Mouse (Mus musculus) cerebellum, adult 11 months (tissue): ENCODE measurements at regions not wholly inside any gene's neighbourhood (a gene's known extent, or its start where the extent isn't known, plus 50 kb on each side); places are given as distances from the start of the nearest gene placed in this dataset.

Source experiments
- DNase-seq: peaks from one replicate; pipeline ENCODE4 v3.0.0; 2022

DNA sequence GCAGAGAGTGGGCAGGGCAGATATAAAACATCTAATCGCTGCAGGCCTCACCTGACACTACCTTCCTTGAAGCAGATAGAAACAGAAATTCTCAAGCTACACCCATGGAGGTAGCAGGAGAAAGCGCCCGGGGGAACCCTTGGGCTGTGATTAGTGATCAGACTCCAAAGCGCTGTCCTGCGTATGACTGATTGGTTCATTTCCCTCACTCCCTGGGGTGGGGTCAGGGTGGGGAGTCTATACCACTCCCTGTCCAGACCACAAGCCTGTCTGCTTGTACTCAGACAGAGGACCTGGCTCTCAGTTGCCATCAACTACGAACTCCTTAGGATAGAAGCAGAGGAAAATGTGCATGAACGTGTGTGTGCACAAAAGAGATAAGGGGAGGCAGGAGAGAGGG is 77.7 kb downstream of the Gm826 start:
- DNase-seq = no peak

DNA sequence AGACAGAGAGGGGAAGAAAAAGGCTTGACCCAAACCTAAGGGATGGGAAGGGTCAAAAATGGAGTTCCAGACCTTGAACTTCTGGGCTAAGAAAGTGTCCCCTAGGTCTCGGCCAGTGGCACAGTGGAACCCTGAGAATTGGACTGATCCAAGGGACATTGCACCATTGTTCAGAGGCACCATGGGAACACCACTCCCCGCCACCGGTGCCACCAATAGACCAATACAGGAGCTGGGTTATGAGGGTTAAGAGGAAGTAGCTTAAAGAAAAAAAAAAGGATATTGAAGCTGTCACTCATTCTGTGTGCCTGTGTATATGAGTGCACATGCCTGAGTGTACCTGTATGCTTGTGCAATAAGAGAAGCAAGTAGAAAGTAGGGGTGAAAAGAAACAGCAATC is 83.7 kb downstream of the Gm826 start:
- DNase-seq = no peak

DNA sequence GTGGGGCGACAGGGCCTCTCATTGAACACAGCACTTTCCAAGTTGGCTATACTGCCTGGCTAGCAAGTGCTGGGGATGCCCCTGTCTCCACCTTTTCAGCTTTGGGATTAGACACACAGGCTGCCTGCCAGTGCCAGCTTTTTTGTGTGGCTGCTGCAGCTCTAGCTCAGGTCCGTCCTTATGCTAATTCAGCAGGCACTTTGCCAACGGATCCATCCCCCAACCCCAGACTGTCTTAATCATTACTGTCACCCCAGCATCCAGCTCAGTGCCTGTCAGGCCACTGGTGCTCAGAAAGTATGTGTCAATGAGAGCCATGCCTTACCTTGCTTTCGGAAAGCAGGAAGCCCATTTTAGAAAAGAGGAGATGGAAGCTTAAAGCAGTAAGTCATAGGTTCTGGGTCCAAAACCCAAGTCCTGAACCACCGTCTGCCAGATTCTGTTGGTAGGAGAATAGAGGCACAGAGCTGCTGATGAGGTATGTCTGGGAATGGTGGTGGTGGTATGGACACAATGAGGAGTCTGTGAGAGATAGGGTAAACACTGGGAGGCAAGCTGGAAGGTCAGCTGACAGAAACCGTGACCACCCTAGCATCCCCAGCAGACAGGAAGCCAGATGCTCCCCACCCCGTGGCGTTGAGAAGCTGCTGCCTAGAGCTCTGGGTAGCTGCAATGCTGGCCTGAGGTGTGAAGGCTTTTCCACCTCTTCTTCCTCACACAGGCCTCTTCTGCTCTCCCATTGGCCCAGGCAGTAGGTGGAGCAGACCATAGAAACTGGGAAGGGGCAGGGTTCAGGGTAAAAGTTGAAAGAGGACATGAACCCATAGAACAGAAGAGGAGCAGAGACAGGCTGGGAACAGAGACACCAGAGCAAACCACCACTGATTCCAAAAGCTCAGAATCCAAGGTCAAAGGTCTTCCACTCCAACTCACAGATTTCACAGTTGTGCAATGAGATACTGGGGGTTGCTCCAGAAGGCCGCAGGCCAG is 84.6 kb downstream of the Gm826 start:
- no peak for DNase-seq

DNA sequence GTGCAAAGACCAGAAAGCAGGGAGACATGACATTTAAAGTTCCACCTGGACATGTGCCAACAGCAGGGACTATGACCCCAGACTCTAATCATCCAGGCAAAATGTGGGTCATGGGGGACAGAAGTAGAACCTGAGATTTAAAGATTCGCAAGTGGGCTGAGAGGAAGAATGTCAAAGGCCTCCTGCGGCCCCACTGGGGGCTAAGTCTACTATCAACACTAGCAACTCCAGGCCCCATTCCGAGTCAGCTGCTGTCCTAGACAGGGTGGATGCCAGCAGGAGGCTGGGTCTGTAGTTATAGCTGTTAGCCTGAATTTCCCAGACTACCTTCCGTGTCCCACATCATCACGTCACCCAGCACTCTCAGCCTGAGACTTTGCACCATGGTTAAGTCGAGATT is 86.7 kb downstream of the Gm826 start:
- DNase-seq = no peak

DNA sequence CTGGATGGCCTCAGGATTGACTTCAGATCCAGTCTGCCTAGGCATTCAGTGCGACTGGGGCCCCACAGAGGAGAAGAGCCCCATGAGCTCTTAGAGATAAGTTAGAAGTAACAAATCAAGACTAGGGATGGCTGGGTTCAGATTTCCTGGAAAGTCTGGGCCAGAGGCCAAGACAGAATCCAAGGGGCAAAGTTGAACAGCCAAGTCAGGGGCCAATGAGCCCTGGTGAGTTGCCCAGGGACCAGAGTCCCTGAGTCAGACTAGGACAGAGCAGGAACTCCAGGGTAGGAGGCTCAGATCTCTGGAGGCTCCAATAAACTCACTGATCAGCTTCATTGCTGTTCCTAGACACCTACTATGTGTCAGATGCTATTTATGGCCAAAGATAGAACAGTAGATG is 87.6 kb downstream of the Gm826 start:
- no peak for DNase-seq

DNA sequence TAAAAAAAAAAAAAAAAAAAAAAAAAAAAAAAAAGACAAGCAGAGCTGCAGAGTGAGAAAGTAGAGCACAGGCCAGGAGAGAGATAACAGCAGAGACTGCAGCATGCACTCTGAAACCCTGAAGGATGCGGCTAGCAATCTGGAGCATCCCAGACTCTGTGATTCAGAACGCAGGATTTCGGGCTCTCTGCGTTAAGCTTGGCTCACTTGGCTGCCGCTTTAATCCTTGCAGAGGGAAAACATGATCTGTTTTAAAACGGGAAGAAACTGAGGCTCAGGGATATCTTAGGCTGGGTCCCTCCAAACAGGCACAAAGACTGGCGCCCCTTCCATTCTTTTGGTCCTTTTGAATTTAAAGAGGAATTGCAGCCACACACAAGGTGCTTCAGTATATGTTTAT is 89.1 kb downstream of the Gm826 start:
- DNase-seq = no peak

DNA sequence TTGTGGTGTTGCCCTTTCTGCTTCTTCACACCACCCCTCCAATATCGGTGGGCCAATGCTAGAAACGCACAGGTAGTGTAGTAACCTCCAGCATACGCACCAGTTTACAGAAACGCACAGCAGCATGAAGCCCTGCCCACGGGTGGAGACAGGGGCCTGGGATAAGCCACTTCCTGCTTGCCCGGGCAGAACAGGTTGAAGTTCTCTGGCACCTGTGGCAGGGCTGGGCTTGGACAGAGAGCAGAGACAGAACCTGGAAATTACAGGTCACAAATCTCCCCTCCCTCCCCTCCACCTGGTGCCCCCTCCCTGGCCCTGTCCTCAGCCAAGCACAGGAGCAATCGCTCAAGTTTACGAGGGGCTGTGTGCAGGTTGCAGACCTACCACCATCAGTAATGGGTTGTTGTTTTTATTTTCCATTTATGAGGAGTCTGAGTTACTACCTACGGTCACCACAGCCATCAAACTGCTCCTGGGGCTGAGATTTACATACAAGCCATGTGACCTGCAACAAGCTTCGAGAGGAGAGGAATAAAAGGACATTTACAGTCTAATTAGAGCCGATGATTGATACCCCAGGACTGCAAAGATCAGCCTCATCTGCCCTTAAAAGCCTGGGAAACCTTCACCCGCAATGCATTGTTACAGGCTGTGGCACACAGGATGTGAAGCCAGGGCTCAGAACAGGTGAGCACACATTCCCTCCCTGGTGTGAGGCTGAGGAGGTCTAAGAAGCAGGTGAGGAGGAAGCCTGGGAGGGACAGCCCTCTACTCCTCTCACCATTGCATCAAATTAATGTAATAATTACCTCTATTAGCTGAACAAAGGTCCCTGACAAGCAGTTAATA is 93.2 kb downstream of the Gm826 start:
- no peak for DNase-seq

DNA sequence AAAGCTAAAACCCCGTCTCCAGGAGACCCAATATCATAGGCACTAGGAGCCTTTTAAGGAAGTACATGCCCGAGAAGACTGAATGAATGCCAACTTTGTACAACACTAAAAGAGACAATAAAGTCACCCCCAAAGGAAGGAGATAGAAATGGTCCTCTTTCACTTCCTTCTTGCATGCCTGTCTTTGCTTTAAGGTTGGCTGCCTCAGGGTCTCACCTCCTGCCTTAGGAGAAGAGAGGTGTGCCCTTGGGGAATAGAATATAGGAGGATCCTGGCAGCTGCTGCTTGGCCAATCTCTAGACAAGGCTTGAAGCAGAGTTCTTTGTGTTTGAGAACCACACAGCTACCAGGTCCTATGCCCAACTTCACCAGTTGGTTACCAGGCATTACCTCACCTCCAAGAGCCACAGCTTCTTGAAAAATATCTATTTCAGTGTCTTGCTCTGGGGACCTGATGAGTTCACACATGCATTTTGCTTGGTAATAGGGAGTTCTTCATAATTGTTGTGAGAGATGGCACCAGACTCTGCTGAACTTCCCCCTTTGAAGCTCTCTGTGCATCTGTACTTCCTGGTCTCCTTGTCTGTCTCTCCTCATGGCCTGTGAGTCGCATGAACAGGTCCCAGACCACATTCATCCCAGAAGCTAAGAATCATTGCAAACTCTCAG is 96.4 kb downstream of the Gm826 start:
- no peak for DNase-seq

DNA sequence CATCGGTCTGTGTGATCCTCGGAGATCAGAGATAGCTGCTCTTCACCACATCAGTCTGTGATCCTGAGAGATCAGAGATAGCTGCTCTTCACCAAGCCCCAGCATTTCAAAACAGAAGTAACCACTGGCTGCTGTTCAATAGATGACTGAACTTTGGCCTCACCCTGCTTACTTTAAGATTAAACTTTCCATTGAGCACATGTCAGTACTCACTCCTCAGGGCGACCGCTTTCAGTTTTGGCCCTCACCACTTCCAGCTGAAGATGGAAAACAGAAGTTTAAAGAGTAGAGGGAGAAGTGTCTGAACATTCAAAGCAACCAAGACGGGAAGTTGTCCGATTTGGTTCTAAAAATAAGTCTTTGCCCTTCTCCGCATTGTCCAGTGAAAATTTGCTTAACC is 97.2 kb downstream of the Gm826 start:
- DNase-seq = no peak

DNA sequence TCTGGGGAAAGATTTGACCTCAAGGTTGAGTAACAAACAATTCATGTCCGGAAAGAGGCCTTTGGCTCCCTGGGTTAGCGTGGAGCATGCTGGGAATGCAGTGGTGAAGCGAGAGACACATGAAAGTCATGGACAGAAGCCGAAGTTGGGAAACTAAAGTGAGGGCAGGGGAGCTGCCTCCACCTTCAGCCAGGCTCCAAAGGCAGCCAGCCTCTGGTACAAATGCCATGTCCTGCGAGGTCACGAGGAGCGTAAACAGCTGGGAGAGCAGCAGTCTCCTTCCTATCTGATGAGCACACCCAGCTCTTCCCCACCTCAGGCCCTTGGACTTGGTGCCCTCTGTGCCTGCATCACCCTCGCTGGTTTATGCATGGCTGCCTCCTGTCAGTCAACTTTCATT is 103.2 kb downstream of the Gm826 start:
- no peak for DNase-seq

DNA sequence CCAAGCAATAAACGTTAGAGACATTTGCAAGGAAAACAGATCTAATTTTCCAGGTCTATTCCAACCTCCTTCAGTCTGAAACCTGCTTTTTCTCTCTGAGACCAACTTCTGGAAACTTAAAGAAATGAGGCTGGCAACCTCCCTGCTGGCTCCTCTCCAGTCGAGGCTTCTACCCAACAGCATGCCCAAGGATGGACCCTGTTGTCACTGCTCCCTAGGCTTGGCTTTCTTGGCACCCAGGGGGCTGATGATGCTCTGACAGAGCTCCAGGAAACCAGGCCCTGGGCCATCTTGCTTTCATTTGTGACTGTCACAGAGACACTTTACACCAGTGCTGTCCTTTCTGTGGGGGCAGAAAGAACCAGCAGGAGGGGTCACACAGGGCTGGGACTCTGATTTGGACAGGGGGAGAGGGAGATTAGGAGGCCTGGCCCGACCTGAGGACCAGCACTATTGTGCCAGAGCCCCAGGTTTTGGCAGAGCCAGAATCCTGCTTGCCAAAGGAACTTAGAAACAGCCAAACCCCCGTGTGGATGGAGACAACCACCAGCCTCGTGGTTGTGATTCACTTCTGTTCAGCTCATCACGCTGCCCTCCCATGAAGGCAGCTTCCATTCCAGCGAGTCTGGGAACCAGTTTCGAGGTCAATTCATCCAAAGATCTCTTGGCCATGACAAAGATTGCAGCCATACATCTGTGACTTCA is 105.5 kb downstream of the Gm826 start:
- no peak for DNase-seq

DNA sequence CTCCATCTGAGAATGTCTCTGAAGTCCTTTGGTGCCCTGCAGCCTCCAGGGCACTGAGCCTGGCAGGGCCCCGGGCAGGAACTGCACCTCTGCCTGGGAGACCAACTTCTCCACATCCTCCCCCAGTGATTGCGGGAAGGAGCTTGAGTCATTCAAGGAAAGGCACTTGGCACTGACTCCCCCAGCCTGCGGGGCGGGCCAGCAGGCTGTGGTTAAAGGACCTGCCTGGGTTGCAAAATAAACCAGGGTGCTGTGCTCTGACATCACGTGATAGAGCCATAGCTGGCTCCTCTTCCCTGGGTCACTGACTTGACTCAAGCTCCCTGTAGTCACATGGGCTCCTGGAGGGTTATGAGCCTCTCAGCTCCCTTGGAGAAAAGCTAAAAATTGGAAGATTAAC is 108.5 kb downstream of the Gm826 start:
- DNase-seq = no peak

DNA sequence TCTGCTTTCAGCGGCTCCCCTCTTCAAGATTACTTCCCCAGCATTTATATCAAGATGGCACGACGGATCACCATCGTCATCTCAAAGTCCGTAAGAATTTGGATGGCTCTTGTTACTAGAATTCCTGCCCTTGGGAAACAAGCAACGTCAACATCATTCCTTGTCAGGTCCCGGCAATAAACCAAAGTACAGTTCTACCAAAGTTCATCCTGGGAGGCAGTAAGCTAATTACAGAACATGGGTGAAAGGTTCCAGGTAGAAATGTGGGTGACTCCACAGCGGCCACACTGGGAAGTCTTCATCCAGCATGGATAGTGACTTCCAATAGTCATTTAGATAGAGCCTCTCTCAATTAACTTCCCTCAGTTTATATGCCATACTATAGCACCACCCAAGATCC is 110.6 kb downstream of the Gm826 start:
- no peak for DNase-seq

DNA sequence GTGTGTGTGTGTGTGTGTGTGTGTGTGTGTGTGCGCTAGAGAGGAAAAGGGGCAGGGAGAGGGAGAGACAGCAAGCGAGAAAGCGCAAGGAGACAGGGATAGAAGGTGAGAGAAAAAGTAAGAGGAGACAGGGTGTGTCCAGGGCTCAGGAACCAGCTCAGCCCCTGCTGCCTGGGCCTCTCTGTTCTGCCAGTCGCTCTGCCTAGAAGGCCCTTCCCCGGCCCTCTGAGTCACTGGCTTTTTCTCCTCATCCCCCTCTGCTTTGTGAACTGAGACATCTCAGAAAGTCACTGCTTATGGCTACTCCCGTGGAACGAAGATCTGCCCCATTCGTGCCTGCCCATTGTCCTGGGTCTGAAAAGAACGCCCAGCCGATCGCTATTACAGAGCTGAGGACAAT is 112.2 kb downstream of the Gm826 start:
- no peak for DNase-seq

DNA sequence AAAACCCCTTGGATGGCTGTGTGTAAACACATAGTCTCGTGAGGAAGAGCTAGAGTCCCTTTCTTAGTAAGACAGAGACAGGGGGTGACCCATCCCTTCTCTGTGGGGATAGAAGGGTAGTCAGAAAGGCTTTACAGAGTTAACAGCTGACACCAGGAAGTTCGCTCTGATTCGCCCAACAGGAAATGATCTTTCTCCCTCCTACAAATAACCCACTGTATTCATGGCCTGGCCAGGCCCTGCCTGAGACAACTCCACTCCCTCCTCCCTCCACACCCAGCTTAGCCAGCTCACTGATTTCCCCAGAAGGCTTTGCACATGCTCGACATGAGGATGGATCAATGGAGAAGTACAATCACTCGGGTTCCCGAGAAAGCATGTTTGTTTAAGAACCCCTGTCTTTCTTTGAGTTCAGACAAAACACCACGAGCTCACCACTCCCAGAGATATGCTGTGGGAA is 113.4 kb downstream of the Gm826 start:
- no peak for DNase-seq

DNA sequence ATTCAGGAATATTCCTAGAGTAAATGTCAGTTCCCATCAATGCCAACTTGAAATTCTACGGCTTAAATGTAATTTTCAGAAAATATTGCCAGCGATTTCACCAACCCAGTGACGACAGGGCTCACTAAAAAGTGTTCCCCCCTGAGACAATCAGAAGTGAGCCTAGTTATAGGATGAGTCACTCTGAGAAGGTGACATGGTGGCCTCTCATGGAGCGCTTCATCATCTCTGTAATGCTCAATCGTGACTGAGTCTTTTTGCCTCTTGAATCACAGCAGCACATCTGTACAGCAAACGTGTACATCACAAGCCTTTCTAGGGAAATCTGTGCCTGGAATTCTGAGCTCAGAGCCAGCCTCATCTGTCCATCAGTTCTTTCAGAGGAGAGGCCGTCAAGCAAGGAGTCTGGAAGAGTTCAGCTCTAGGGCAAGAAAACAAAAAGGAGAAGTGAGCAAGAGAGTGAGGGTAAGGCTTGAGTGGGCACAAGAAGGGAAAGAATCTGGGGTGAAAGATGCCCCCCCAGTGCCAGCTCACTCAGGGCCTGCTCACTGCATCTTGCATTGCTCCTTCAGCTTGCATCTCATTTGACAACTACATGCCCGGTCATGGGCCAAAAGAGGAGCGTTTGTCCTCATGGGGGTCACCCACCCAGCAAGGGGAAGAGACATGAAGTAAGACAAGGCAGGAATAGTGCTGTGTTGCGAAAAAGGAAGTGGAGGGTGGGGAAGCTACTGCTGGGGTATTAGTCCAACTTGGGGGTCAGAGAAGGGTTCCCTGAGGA is 119.7 kb downstream of the Gm826 start:
- DNase-seq = no peak

DNA sequence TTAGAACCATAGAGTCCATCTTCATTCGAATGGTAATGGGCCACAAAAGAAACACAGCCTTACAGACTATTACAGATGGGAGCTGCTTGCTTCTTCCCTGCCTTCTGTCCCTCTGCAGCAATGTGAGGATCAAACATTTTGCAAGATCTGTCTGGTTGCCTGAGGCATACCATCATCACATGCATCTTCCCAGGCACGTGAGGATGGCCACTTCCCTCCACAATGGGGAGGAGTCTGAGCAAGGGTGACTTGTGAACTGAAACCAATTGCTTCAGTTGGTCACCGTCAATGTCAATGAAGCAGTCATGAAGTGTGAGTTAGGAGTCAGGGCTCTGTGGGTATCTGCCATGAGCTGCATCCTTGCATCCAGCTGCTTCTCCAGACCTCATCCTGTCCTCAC is 123.5 kb downstream of the Gm826 start:
- DNase-seq = no peak

DNA sequence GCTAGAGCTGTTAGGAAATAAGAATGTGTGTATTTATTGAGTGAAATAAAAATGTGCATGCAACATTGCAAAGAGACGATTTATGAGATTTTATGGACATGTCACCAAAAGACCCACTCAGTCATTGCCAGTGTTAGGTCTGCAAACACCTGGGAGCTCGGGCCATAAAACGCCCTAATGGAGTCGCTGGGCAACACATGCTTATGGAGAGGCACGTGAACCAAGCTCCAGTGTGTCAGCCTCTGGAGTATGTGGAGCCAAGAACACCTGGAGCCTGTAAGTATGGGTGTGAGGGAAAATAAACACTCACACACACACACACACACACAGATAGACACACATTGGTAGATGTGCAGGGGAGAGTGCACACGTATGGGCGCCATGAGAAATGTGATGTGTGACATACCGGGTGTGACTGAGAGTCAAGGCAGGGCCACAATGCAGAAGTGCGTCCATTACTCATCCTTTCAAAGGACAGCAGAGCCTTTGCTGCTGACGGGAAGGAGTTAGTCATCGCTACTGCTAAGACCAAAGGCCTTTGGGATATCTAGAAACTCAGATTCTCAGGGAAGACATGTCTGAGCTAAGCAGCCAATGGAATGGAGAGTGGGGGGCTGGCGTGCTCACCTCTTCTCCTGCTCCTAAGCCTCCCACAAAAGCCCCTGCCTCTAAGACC is 124.2 kb downstream of the Gm826 start:
- DNase-seq = no peak

DNA sequence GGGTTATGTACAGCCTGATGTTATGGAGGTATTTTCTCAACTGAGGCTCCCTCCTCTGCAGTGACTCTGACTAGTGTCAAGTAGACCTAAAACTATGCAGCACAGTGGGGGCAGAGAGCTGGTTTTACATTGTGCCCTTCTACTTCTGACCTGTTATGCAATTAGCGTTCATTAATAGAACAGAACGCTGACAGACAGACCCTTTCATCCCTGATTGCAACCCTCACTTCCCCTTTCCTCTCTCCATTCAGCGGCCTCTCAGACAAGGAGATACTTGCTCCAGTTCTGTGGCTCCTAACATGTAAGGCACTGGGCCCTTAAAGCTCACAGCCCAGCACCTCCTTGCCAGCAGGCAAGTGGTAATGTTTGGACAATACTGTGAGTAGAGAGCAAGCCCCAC is 125.7 kb downstream of the Gm826 start:
- no peak for DNase-seq

DNA sequence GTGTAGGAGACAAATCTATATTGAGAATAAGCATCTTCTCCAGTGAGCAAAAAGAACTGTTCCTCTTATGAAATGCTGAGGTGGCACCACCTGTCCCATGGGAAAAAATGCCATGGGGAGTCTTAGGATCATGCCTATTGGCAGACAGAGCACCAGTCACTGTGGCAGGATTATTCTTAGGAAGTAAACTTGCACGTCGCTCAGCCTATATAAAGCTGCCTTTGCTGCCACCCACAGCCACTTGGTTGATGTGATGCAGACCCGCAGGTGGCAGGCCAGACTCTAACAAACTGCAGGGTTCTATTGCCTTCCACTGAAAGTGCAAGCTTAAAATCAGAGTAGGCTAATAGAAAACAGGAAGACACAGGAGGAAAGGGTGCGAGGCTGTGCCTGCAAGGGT is 126.7 kb downstream of the Gm826 start:
- no peak for DNase-seq

DNA sequence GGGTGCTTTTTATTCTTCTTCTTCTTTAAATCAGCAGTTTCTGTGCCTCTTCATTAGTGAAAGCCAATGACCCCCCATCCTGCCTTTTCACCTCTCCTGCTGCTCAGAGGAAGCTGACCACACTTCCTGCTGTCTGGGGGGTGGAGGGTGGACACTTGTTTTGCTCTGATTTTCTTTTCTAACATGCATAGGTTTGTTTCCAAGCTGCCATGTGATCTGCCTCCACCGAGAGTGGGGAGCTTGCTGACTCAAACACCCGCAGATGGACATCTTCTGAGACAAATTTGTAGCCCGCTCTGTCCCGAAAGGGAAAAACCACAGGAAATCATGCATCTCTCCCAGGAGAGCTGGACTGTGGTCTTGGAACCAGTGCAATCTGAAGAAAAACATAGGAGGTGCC is 141.3 kb downstream of the Gm826 start:
- no peak for DNase-seq
